Mouse (Mus musculus): ENCODE results near the gene Tmem25.
"Not testable (repeated sequence)": the region's sequence is repeated elsewhere in the genome, so short reads cannot be mapped to it uniquely, and the experiment has no call there.

- not testable (repeated sequence) for TF ChIP-seq CTCF, EP300 (IDR thresholded peaks at IDR 0.05; ENCODE audit: low read depth)
Observed at GRCm38 (mm10) chr9:44768029-44768394, 31.1 kb downstream of the Tmem25 start.
